Mouse (Mus musculus) liver, adult (tissue): ENCODE data around the gene Sept3.

ENCODE experiments used
- GATA4 ChIP-seq: IDR thresholded peaks from 2 replicates; pipeline ENCODE4 v1.6.1; 2014; ENCODE audit warnings: mild to moderate bottlenecking, low read length; ENCODE audit not compliant: insufficient replicate concordance

Gene Sept3

GRCm38 (mm10) chr15:82255248-82255647, 19.4 kb upstream of the Sept3 start:
- TF ChIP-seq GATA4, result no peak

GRCm38 (mm10) chr15:82255944-82256383, 18.7 kb upstream of the Sept3 start:
- TF ChIP-seq GATA4, result no peak

- TF ChIP-seq GATA4, result no peak
Observed at GRCm38 (mm10) chr15:82259510-82259909, 15.2 kb upstream of the Sept3 start.

DNA sequence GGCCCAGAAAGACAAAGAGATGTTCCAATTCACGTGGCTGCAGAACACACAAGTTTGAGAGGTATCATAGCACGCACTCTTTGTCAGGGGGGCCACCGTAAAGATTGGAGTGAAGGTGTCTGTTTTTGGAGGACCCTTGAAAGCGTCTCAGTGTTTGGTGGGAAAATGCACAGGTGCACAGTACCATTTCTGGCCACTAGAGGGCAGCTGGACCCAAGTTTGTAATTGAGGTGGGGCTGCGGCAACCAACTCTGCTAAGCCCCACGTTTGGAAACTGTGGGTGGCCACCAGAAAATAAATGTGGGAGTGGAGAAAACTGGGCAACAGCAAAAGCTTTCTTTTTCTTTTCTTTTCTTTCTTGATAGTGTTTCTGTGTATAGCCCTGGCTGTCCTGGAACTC, 8.3 kb upstream of the Sept3 start:
- TF ChIP-seq GATA4, result no peak

- no peak for TF ChIP-seq GATA4
Observed at GRCm38 (mm10) chr15:82268185-82268584, 6.5 kb upstream of the Sept3 start.

DNA sequence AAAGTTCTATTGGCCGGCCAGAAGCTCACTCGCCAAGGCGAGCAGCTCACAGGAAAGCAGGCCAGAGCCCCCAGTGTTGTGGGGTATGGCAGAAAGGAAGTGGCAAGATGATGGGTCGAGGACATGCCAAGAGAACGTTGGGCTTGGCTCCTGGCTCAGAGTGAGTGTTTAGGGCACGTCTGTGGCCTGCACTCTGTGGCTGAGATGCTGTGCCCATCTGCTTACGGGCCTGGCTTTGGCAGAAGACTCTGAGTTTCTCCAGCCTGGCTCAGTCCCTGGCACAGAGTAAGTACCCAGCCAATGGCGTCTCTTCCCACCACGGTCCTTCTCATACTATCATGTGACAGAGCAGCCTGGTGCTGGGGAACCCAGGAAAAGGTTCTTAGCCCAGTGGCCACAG, 5.9 kb upstream of the Sept3 start:
- no peak for TF ChIP-seq GATA4

DNA sequence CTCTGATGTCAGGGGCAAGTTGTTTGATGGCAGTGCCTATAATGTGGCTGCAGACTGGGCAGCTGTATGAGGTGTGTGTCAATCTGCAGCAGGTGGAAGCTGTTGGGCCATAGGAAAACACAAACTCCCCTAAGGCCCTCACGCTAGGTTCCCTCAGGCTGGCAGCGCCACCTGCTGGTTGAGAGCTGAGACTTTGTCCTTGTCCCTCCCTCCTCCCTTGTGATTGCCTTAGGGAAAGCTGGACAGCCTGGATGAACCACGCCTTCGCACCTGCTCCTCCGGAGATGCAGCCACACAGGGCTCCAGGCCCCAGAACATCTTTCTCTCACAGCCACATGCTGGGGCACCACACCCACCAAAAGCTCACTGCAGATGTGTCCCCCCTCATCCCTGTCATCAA, 3.5 kb upstream of the Sept3 start:
- no peak for TF ChIP-seq GATA4

DNA sequence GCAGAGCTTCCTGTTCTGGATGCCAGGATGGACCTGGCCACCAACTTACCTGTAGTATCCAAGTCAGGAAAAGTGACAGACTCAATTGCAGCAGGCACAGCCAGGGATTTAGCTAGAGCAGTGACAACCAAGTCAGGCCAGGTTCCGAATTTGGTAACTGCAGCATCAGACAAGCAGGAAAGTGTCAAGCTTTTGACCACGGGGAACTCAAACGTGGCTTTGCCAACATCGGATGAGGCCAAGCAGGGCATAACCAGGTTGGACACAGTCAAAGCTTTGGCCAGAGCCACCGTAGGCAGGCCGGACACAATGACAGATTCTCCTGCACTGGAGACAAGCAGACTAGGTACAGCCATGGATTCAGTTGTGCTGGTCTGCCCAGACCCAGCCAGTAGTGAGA, 2.4 kb upstream of the Sept3 start:
- no peak for TF ChIP-seq GATA4

DNA sequence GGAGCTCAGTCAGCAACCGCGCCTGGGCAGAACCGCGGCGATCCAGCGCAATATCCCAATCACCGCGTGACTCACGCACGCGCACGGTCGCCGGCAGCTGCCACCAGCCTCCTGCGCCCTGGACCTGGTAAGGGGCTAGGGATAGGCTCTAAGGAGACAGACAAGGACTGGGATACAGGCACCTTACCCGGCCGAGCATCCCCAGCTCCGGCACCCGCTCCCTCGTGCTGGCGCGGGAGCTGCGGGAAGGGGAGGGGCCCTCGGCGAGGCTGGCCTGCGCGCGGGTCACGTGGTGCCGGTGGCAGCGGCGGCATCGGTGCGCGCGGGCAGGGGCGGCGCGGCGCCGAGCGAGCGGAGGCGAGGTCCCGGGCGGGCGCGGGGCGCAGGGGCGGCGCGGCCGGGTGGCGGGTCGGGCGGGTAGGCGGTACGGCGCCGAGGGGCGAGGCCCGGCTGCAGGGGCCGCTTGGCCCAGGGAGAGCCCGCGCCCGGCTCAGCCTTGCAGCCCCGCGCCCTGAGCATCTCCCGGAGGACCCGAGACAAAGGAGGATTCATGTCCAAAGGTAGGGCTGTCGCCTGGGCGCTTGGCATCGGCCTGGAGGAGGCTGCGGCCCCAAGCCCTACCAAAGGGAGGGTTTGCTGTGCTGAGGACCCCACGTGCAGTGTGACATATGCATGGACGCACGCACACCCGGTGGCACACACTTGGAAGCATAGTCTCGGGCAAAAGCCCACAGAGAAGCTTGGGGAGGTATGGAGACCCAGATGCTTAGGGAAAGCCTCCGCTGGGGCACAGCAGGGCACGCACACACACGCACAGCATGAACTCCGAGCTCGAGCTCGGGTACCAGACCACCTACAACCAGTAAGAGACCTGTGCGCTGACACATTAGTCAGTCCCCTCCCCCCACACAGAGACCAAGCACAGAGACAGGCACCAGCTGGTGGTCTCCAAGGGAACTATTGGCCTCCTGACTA, 521 bp downstream of the Sept3 start:
- no peak for TF ChIP-seq GATA4

DNA sequence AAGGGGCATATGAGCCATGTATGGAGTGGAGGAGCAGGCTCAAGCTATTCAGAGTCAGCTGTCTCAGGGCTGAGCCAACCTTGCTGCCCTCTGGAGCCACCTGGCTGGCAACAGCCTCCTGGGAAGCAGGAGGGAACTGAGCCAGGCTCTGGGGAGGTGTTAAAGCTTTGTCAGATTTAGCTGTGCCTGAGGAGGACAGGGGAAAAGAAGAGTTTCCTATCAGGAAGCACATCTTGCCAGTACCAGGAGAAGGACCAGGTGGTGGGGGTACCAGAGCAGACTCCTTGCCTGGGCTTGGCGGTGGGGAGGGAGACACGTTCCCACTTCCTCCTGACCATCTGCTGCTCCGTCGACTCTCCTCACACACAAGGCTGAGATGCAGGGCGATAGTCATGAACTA, 2.9 kb downstream of the Sept3 start:
- TF ChIP-seq GATA4, result no peak

GRCm38 (mm10) chr15:82280638-82281037, 5.9 kb downstream of the Sept3 start:
- no peak for TF ChIP-seq GATA4

DNA sequence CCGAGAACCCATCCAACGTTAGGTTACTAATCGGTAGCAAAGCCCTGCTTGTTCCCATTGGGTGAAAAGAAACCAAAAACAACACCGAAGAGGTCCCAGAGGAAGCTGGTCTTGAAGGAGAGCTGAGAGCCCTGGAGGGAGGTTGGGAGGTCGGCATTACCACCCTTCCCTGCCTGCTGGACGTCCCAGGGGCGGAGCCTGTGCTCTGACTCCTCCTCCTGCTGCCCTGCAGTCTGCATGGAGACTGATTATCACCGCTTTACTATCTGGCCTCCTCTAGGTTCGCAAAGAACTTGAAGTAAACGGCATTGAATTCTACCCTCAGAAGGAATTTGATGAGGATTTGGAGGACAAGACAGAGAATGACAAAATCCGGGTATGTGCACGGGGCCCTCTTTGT, 11.5 kb downstream of the Sept3 start:
- no peak for TF ChIP-seq GATA4

DNA sequence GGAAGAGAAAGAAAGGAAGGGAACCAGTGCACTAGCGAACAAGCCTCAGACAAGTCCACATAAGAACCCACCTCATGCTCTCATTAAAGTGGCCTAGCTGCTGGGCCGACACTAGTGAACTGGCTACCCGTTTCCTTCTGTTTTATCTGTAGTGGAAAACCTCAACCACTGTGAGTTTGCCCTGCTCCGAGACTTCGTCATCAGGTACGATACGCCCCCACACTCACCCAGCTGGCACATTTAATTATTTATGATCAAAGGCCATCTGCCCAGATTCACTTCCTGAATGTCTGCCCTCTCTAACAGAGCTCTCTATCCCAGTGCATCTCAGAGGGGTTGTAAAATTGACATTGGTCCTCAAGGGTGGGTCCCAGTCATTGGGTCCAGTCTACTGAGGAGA, 15.6 kb downstream of the Sept3 start:
- TF ChIP-seq GATA4, result no peak

GRCm38 (mm10) chr15:82292851-82293250, 18.2 kb downstream of the Sept3 start:
- TF ChIP-seq GATA4, result no peak

GRCm38 (mm10) chr15:82293271-82293711, 18.6 kb downstream of the Sept3 start:
- TF ChIP-seq GATA4, result no peak

- no peak for TF ChIP-seq GATA4
Observed at GRCm38 (mm10) chr15:82294059-82294458, 19.4 kb downstream of the Sept3 start.

- TF ChIP-seq GATA4, result no peak
Observed at GRCm38 (mm10) chr15:82298764-82299561, 24.3 kb downstream of the Sept3 start, which contains the start of gene Wbp2nl. Gene Wbp2nl (plus strand): TSS chr15:82298954.

DNA sequence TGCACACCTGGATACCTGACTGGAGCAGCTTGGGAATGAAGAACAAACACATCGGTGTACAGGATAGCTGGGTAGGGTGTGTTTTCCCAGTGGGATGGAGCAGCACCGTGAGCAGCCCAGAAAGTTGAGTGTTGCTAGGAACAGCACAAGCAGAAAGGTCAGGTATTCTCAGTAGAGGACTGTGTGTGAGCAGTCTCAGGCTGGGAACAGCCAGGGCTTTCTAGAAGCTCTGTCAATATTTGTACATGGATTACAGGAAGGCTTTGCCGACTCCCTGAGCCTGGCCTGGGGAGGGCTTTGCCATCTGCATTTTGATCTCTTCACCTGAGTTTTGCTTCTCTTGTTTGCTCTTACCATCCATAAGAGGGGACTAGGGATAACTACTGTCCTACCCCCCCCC, 32.4 kb downstream of the Sept3 start:
- TF ChIP-seq GATA4, result no peak
